Mouse (Mus musculus): Measurements from ENCODE around the gene 9930104L06Rik. TPM values are rescaled to one million over a fixed set of nuclear protein-coding genes. Genes with fewer than 3 reads are reported as not detected.
"Not testable (repeated sequence)": the region's sequence is repeated elsewhere in the genome, so short reads cannot be mapped to it uniquely, and the experiment has no call there.

9930104L06Rik gene
- polyA plus RNA-seq, 1 experiment from 2014 or later, result 6.0 TPM

GRCm38 (mm10) chr4:124905417-124905816, 31.4 kb upstream of the 9930104L06Rik start:
- H3K9me3 ChIP-seq (ENCODE audit: control insufficient read depth, low read length), result no peaks in the 10 kb centered on the region
- no peaks in the 10 kb centered on the region for H3K36me3 ChIP-seq (ENCODE audit: control insufficient read depth, insufficient read depth, low read length)
- WGBS, result 63% methylated on average over 4 of the region's 4 CpGs
- H3K4me1 ChIP-seq (ENCODE audit: control insufficient read depth, insufficient read depth, low read length), result peaks cover 10% of the 10 kb centered on the region; the same call in 1 of the 2 replicates
- H3K4me2 ChIP-seq (ENCODE audit: low read depth, low read length), result no peak overlapping the region
- no peak for ATAC-seq (ENCODE audit: low read depth)
- H3K9ac ChIP-seq (replicated peaks; ENCODE audit: low read depth, low read length), result no peak overlapping the region
- no peaks in the 10 kb centered on the region for H3K27me3 ChIP-seq (ENCODE audit: control insufficient read depth, insufficient read depth, low read length)
- no peak overlapping the region for H3K27ac ChIP-seq (ENCODE audit: low read depth, low read length)
- H3K4me3 ChIP-seq (ENCODE audit: low read depth, low read length), result no peak overlapping the region

- Histone ChIP-seq H3K4me3 (ENCODE audit: low read depth, low read length) (no peak overlapping the region; the same call in 1 of the 2 replicates), H3K9me3 (ENCODE audit: control insufficient read depth, low read length) (no peaks in the 10 kb centered on the region), H3K9ac (replicated peaks; ENCODE audit: low read depth, low read length) (no peak overlapping the region), H3K27ac (ENCODE audit: low read depth, low read length) (peak overlapping the region; percentile 67; the same call in 1 of the 2 replicates), H3K36me3 (ENCODE audit: control insufficient read depth, insufficient read depth, low read length) (no peaks in the 10 kb centered on the region), H3K27me3 (ENCODE audit: control insufficient read depth, insufficient read depth, low read length) (no peaks in the 10 kb centered on the region), H3K4me2 (ENCODE audit: low read depth, low read length) (peak overlapping the region; percentile 41), H3K4me1 (ENCODE audit: control insufficient read depth, insufficient read depth, low read length) (peaks cover 10% of the 10 kb centered on the region; the same call in 1 of the 2 replicates)
- WGBS, result 12% methylated on average over 21 of the region's 21 CpGs
- ATAC-seq (ENCODE audit: low read depth), result peak; percentile 75
Observed at GRCm38 (mm10) chr4:124905971-124906822, 30.7 kb upstream of the 9930104L06Rik start.

GRCm38 (mm10) chr4:124928102-124928501, 8.7 kb upstream of the 9930104L06Rik start:
- H3K36me3 ChIP-seq (ENCODE audit: control insufficient read depth, insufficient read depth, low read length), result no peaks in the 10 kb centered on the region
- ATAC-seq (ENCODE audit: low read depth), result no peak
- H3K4me3 ChIP-seq (ENCODE audit: low read depth, low read length), result no peak overlapping the region
- H3K4me2 ChIP-seq (ENCODE audit: low read depth, low read length), result no peak overlapping the region
- H3K27ac ChIP-seq (ENCODE audit: low read depth, low read length), result no peak overlapping the region
- H3K9ac ChIP-seq (replicated peaks; ENCODE audit: low read depth, low read length), result no peak overlapping the region
- no peaks in the 10 kb centered on the region for H3K4me1 ChIP-seq (ENCODE audit: control insufficient read depth, insufficient read depth, low read length)
- H3K27me3 ChIP-seq (ENCODE audit: control insufficient read depth, insufficient read depth, low read length), result no peaks in the 10 kb centered on the region
- no peaks in the 10 kb centered on the region for H3K9me3 ChIP-seq (ENCODE audit: control insufficient read depth, low read length)
- WGBS, result 92% methylated on average over 5 of the region's 5 CpGs

- WGBS, result 93% methylated on average over 4 of the region's 4 CpGs
Observed at GRCm38 (mm10) chr4:124939211-124939610, 2.4 kb downstream of the 9930104L06Rik start, which contains the start of gene Cdca8. Cdca8 (minus strand) TSS chr4:124939311.

GRCm38 (mm10) chr4:124943022-124943421, 6.2 kb downstream of the 9930104L06Rik start:
- no peaks in the 10 kb centered on the region for H3K4me1 ChIP-seq (ENCODE audit: control insufficient read depth, insufficient read depth, low read length)
- no peak overlapping the region for H3K4me3 ChIP-seq (ENCODE audit: low read depth, low read length)
- peak; percentile 31; the same call in 1 of the 2 replicates for ATAC-seq (ENCODE audit: low read depth)
- no peaks in the 10 kb centered on the region for H3K27me3 ChIP-seq (ENCODE audit: control insufficient read depth, insufficient read depth, low read length)
- H3K9me3 ChIP-seq (ENCODE audit: control insufficient read depth, low read length), result no peaks in the 10 kb centered on the region
- 11% methylated on average over 4 of the region's 4 CpGs for WGBS
- no peak overlapping the region for H3K27ac ChIP-seq (ENCODE audit: low read depth, low read length)
- peaks cover 3% of the 10 kb centered on the region; the same call in 1 of the 2 replicates for H3K36me3 ChIP-seq (ENCODE audit: control insufficient read depth, insufficient read depth, low read length)
- no peak overlapping the region for H3K4me2 ChIP-seq (ENCODE audit: low read depth, low read length)
- H3K9ac ChIP-seq (replicated peaks; ENCODE audit: low read depth, low read length), result no peak overlapping the region

More at GRCm38 (mm10) chr4:124939211-124939610, 2.4 kb downstream of the 9930104L06Rik start, which contains the start of gene Cdca8:
- not testable (repeated sequence) for H3K36me3 ChIP-seq (ENCODE audit: control insufficient read depth, insufficient read depth, low read length); H3K4me2 ChIP-seq (ENCODE audit: low read depth, low read length); H3K9ac ChIP-seq (replicated peaks; ENCODE audit: low read depth, low read length); H3K27ac ChIP-seq (ENCODE audit: low read depth, low read length); H3K9me3 ChIP-seq (ENCODE audit: control insufficient read depth, low read length); H3K27me3 ChIP-seq (ENCODE audit: control insufficient read depth, insufficient read depth, low read length); ATAC-seq (ENCODE audit: low read depth); H3K4me3 ChIP-seq (ENCODE audit: low read depth, low read length)
- H3K4me1 ChIP-seq (ENCODE audit: control insufficient read depth, insufficient read depth, low read length), result peaks cover 12% of the 10 kb centered on the region

GRCm38 (mm10) chr4:124943781-124944180, 6.9 kb downstream of the 9930104L06Rik start:
- Histone ChIP-seq H3K4me2 (ENCODE audit: low read depth, low read length) (no peak overlapping the region), H3K36me3 (ENCODE audit: control insufficient read depth, insufficient read depth, low read length) (peaks cover 3% of the 10 kb centered on the region; the same call in 1 of the 2 replicates), H3K9me3 (ENCODE audit: control insufficient read depth, low read length) (no peaks in the 10 kb centered on the region), H3K4me3 (ENCODE audit: low read depth, low read length) (no peak overlapping the region), H3K27me3 (ENCODE audit: control insufficient read depth, insufficient read depth, low read length) (no peaks in the 10 kb centered on the region), H3K4me1 (ENCODE audit: control insufficient read depth, insufficient read depth, low read length) (no peaks in the 10 kb centered on the region), H3K9ac (replicated peaks; ENCODE audit: low read depth, low read length) (no peak overlapping the region), H3K27ac (ENCODE audit: low read depth, low read length) (no peak overlapping the region)
- no peak for ATAC-seq (ENCODE audit: low read depth)
- WGBS, result 92% methylated on average over 5 of the region's 5 CpGs

- no peak overlapping the region for H3K27ac ChIP-seq (ENCODE audit: low read depth, low read length)
- H3K9me3 ChIP-seq (ENCODE audit: control insufficient read depth, low read length), result no peaks in the 10 kb centered on the region
- H3K27me3 ChIP-seq (ENCODE audit: control insufficient read depth, insufficient read depth, low read length), result no peaks in the 10 kb centered on the region
- 77% methylated on average over 2 of the region's 2 CpGs for WGBS
- H3K9ac ChIP-seq (replicated peaks; ENCODE audit: low read depth, low read length), result no peak overlapping the region
- 0 out of 2 replicates have a peak, but pooled peaks cover 3% of the 10 kb centered on the region for H3K36me3 ChIP-seq (ENCODE audit: control insufficient read depth, insufficient read depth, low read length)
- no peak overlapping the region for H3K4me3 ChIP-seq (ENCODE audit: low read depth, low read length)
- no peak for ATAC-seq (ENCODE audit: low read depth)
- H3K4me2 ChIP-seq (ENCODE audit: low read depth, low read length), result no peak overlapping the region
- 0 out of 2 replicates have a peak, but pooled peaks cover 1% of the 10 kb centered on the region for H3K4me1 ChIP-seq (ENCODE audit: control insufficient read depth, insufficient read depth, low read length)
Observed at GRCm38 (mm10) chr4:124944961-124945360, 8.1 kb downstream of the 9930104L06Rik start.

GRCm38 (mm10) chr4:124949488-124949887, 12.6 kb downstream of the 9930104L06Rik start:
- no peaks in the 10 kb centered on the region for H3K27me3 ChIP-seq (ENCODE audit: control insufficient read depth, insufficient read depth, low read length)
- H3K4me2 ChIP-seq (ENCODE audit: low read depth, low read length), result no peak overlapping the region
- H3K4me1 ChIP-seq (ENCODE audit: control insufficient read depth, insufficient read depth, low read length), result 0 out of 2 replicates have a peak, but pooled peaks cover 2% of the 10 kb centered on the region
- H3K9me3 ChIP-seq (ENCODE audit: control insufficient read depth, low read length), result no peaks in the 10 kb centered on the region
- no peak overlapping the region for H3K9ac ChIP-seq (replicated peaks; ENCODE audit: low read depth, low read length)
- H3K36me3 ChIP-seq (ENCODE audit: control insufficient read depth, insufficient read depth, low read length), result no peaks in the 10 kb centered on the region
- 80% methylated on average over 3 of the region's 3 CpGs for WGBS
- H3K4me3 ChIP-seq (ENCODE audit: low read depth, low read length), result no peak overlapping the region
- no peak overlapping the region for H3K27ac ChIP-seq (ENCODE audit: low read depth, low read length)
- ATAC-seq (ENCODE audit: low read depth), result no peak

Measured in neural tube, embryonic 14.5 days (tissue).